Mouse (Mus musculus): ENCODE measurements around the gene Cwc25.

DNA sequence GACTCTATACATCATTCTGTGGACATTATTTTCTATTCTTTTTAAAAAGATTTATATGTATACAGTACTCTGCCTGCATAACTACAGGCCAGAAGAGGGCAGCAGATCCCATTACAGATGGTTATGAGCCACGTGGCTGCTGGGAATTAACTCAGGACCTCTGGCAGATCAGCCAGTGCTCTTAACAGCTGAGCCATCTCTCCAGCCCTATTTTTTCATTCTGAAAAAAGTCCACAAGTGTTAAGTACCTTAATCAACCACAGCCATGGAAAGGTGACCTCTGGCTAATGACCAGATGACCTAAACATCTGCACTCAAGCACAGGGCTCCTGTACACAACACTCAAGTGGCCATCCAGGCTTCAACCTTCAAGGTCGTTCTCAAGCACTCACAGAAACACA is 10.8 kb upstream of the Cwc25 start:
- TF ChIP-seq POLR2A (IDR thresholded peaks at IDR 0.05; ENCODE audit: low read depth, low read length) = no peak
- peak; percentile 37 for TF ChIP-seq CTCF (conservative IDR thresholded peaks at IDR 0.05; ENCODE audit: insufficient read depth, insufficient read length, low read depth, low read length)
